Mouse (Mus musculus) gastrocnemius, adult 2 months (tissue): ENCODE data around the gene Ttc9. TPM values are rescaled to one million over a fixed set of nuclear protein-coding genes. Genes with fewer than 3 reads are reported as not detected.

Experiments
- DNase-seq: peaks from one replicate; pipeline ENCODE4 v3.0.0; 2022
- H3K27ac ChIP-seq: fragments of 200-600 bp; 2 replicates; pipeline ENCODE4 v1.8.1; 2022; ENCODE audit warnings: mild to moderate bottlenecking
- H3K4me3 ChIP-seq: fragments of 200-600 bp; 2 replicates; pipeline ENCODE4 v1.8.1; 2022; ENCODE audit warnings: mild to moderate bottlenecking, moderate library complexity
- CTCF ChIP-seq: fragments of 200-600 bp; IDR thresholded peaks from 2 replicates; pipeline ENCODE4 v1.8.1; 2022; ENCODE audit warnings: antibody characterized with exemption, mild to moderate bottlenecking, moderate library complexity
- intact Hi-C: fragments of 180-260 bp; cut with DNase I; formaldehyde crosslinking; loops from one replicate; pipeline ENCODE4 v1.15.1; 2025
- long read RNA-seq, 2 experiments: library from polyadenylated mRNA; stranded (forward); transcript quantifications; one replicate each; pipeline ENCODE4 v2.0.0; 2021
- total RNA-seq, 2 experiments: library from RNA; stranded (reverse); gene quantifications; 2 replicates each; pipeline ENCODE4 v1.2.3; 2021

Gene Ttc9
- total RNA-seq, result 1 to 10 TPM; 5.1 to 9.5 TPM
- long read RNA-seq, experiment 1, transcript Ttc9-201 (3 exons, 2,042 nt), result major isoform, 25 of 26 reads
- long read RNA-seq, experiment 1, partial matches to known transcripts, result 0 of 26 reads
- long read RNA-seq, experiment 1, other reads (novel, unspliced or antisense), result 1 of 26 reads
- long read RNA-seq, experiment 2, transcript Ttc9-201 (3 exons, 2,042 nt), result major isoform, 17 of 18 reads
- long read RNA-seq, experiment 2, partial matches to known transcripts, result 1 of 18 reads
- long read RNA-seq, experiment 2, other reads (novel, unspliced or antisense), result 0 of 18 reads

DNA sequence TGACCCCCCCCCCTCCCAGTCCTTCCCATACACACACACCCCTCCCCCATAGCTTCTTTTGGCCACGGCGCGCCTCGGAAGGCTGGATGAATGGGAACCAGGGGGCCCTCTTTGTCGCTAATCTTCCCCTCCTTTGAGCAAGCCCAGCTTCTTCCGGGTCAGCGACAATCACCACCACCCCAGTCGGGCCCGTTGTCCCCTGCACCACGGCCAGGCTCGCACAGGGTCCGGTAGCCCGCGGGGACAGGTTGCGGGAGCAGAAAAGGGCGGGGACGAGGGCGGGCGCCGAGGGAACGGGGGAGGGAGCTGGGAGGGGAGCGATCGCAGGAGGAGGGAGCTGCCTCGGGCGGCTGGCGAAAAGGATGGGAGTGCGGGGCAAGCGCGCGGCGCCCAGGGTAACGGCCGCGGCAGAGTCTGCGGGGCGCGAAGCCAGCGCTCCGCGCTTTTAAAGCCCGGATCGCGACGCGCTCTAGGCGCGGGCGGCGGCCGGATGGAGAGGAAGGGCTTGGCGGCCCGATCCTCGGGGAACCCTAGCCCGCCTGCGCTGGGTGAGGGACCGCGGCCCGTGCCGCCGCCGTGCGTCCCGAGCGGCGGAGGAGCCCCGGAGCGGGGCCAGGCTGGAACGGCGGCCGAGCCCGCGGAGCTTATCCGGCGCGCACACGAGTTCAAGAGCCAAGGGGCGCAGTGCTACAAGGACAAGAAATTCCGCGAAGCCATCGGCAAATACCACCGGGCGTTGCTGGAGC is at the start of gene Ttc9:
Ttc9 (plus strand) TSS at position 335 of the 746 bp plus-strand sequence.
- Histone ChIP-seq H3K27ac (peak within 1 kb of the TSS; percentile 74), H3K4me3 (peak within 1 kb of the TSS; percentile 80)
- peak; percentile 50 for DNase-seq
- TF ChIP-seq CTCF, result no peak
- intact Hi-C loops, result no loop called here

DNA sequence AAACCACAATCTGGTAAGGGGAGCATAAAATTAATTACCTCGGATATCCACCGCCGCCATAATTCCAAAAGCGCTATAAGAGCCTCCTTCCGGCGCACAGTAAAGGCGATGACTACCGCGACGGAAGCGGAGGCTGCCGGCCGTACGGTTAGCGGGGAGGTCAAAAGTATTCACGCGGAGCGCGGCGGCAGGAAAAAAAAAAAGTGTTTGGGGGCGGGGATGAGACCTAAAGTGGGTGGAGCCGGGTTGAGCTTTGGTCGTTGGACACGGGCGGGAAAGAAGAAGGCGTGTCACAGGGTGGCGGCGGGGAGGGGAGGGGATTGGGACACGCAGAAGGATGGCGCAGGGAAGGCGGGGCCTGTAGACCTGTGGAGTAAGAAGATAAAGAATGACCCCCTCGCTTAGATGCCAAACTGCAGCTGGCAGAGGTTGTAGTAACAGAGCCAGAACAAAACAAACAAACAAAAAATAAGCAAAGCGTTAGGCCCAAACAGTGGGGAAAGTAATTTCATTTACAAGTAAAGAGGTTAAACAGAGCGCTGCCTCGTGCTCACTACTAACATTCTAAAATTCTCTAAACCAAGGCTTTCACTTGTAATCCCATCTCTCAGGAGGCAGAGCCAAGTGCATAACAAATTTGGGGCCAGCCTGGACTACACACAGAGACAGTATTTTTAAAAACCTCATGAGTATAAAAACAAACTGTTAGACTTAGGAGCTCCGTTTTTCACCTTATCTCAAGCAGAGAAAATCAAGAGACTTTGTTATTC is 36.0 kb upstream of the Ttc9 start, which contains the start of gene Med6:
Med6 (minus strand) TSS at position 107 of the 770 bp plus-strand sequence.
- intact Hi-C loops, result loop anchor here (2.0 kb wide), 1 partner anchor 110 kb away; the partner anchor contains the start of gene Cox16
- TF ChIP-seq CTCF, result no peak
- peak within 1 kb of the TSS; percentile 87 for H3K27ac ChIP-seq
- peak; percentile 94 for DNase-seq
- H3K4me3 ChIP-seq, result peak within 1 kb of the TSS; percentile 80

DNA sequence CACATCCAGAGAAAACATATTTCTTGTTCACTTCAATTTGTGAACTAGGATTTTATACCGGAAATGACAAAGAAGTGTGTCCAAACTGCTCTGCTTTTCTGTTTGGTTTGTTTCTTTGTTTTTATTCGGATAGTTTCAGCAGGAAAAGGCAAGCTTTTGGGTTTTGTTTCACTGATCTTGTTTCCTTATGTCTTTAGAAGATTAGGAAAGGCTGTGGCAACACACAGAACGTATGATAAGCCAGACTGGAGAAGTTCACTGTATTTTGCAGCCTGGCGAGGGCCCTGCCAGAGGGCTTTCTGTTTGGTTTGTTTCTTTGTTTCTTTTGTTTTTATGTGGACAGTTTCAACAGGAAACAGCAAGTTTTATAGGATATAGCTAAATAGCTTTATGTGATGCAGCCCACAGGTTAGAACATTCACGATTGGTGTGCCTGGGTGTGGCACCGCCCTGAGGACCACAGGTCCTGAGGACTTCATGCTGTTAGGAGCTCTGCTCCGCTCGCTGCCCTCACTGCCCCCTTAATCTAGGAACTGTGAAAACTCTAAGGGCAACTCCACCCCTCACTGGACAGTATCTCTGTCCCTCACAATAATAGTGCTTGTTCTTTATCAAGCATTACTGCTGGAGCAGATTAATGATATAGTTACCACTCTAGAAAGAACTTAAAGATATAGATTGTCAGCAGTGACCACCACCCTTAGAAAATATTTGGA is 34.3 kb upstream of the Ttc9 start:
- DNase-seq, result no peak
- Histone ChIP-seq H3K4me3 (no peak overlapping the region), H3K27ac (no peak overlapping the region)
- intact Hi-C loops, result no loop called here
- TF ChIP-seq CTCF, result no peak

DNA sequence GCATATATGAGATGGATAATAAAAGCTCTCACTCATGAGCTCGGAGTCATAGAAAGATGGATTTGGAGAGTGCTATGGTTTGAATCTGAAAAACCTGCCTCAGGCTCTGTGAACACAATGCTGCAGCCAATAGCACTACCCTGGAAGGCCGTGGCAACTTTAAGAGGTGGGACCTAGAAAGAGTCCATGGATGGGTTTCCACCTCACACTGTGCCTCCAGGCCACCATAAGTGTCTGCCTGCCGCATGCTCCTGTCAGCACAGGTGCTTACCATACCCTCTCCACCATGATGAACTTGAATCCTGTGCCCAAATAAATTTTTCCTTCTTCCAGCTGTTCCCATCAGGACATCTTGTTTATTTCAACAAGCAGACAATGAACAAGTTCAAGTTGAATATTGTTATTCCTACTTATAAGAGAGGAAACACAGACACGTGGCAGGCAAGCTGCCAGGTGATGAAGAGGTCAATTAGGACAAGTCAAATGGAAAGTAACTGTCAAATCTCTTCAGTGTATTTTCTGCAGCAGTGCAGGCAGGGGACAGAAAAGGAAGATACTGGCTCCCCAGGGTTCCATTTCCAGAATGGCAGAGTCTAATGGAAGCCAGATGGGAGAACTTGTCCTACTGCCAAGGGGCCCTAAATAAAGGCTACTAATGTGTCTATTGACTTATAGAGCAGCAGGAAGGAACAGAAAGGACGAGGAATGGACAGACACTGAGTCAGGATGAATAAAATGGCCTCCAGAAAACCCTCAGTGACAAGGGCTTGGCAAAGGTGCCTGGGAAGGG is 25.9 kb upstream of the Ttc9 start:
- intact Hi-C loops, result no loop called here
- TF ChIP-seq CTCF, result no peak
- no peak overlapping the region for H3K4me3 ChIP-seq
- no peak overlapping the region for H3K27ac ChIP-seq
- no peak for DNase-seq

DNA sequence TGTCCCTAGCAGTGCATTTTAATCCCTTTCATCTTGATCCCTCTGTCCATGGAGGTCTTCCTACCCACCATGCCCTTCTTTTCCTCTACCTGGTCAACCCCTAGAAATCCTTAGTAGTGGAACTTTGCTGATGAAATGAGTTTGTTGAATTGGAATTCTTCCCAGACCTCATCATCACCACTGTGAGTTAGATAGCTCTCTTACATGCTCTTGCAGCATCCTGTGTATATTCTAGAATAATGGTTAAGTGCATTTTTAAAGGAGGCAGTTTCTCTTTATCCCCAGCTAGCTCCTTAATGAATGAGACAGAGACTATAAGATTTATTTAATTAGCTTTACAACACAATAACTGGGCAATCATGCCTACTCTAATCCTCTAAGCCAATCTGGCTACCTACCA is 21.6 kb upstream of the Ttc9 start:
- intact Hi-C loops, result no loop called here
- no peak overlapping the region for H3K27ac ChIP-seq
- DNase-seq, result no peak
- no peak for TF ChIP-seq CTCF
- no peak overlapping the region for H3K4me3 ChIP-seq

DNA sequence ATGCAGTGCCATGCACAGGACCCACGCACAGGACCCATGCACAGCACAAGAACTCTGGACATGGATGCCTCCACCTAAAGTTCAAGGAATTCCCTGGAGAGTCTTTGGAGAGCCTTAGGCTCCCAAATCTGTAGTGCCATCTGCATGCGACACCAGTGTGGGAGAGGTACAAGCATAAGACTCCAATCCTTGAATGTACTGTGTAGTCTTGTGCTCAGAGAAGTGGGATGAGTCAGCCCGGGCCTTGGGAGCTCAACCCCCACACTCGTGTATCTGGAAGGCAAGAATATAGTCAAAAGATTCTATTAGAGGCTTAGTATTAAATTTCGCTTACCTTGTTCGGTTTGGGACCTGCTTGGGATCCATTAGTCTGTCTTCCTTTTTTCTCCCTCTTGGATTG is 15.2 kb upstream of the Ttc9 start:
- intact Hi-C loops, result no loop called here
- Histone ChIP-seq H3K27ac (no peak overlapping the region), H3K4me3 (no peak overlapping the region)
- TF ChIP-seq CTCF, result no peak
- DNase-seq, result no peak

DNA sequence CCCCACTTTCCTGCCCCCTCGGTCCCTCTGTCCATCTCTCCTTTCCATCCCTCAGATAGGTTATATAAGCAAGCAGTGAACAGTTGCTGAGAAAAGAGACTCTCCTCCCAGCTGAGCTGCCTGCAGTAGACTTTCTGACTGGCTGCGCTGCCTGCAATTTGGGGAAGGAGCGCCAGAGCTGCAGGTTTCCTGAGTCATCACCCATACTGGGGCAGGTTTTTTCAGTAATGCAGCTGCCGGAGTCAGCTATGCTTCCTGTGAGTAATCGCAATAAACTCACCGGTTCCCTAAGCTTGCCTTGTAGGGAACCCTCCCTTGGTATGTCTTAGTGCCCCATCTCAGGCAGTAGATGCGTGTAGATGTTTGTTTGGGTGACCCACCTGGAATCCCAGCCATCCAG is 14.1 kb upstream of the Ttc9 start:
- no peak for TF ChIP-seq CTCF
- intact Hi-C loops, result no loop called here
- no peak for DNase-seq

DNA sequence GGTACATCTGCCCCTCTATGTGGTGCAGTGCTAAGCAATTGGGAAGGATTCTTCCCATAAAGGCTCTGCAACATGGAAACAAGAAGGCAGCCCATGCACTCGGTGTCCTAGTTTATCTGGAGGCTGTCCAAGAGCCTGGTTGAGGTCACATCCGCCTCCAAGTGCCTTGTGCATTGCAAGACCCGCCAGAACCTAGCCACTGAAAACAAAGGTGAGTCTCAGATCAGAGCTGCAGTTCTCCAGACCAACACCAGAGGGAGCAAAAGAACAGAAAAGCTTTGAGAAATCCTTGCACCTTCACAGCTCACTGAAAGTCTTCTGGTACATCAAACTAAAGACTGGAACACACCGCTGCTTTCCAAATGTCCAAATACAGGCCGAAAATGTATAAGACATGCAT is 11.7 kb upstream of the Ttc9 start:
- Histone ChIP-seq H3K4me3 (no peak overlapping the region), H3K27ac (no peak overlapping the region)
- DNase-seq, result peak; percentile 52
- TF ChIP-seq CTCF, result peak; percentile 98
- intact Hi-C loops, result loop anchor here (1.0 kb wide), 2 partner anchors 84 to 169 kb away; no protein-coding TSS in a partner anchor

More for the DNA sequence above, 14.1 kb upstream of the Ttc9 start:
- Histone ChIP-seq H3K4me3 (no peak overlapping the region), H3K27ac (no peak overlapping the region)

DNA sequence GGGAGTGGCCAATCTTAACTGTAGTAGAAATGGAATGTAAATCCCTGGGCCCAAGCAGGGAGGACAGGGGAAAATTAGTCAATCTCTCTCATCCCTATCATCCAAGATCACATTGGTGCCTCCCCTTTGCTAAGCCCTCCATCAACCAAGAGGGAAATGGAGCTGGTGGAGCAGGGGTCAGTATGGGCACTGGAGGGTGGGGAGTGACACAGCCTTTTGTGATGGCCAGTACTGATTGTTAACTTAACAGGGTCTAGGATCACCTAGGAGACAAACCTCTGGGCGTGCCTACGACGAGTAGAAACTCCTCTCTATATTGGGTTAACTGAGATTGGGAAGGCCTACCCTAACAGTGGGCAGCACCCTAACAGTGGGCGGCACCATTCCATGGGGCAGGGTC is 7.7 kb upstream of the Ttc9 start:
- Histone ChIP-seq H3K4me3 (no peak overlapping the region), H3K27ac (no peak overlapping the region)
- intact Hi-C loops, result no loop called here
- DNase-seq, result no peak
- TF ChIP-seq CTCF, result no peak

DNA sequence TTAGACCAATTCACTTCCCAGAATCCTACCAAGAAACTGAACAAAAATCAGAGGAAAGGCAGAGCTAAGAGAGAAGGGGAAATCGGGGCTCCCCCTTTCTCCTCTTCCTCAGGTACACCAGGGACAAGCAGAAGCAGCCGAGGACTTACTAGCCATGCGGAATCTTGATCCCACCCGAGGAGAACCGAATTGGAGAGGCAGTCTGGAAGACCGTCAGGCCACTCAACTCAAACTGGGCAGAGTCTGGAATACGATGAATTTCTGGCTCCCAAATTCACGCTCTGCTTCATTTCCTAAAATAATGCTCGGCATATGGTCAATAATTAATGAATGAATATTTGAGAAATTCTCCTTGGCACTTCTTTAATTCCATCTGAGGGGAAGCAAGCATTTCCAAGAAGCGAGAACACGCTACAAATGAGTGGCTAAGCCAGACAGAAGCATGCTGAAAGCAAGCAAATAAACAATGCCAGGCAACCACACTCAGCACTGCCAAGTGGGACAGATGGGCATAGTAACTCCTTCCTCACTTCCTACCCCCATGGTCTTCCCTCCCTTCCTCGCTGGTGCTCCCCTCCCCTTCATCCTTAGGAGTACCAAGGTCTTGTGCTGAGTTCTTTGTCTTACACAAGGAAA is 4.7 kb upstream of the Ttc9 start:
- no peak for DNase-seq
- TF ChIP-seq CTCF, result no peak
- Histone ChIP-seq H3K27ac (no peak overlapping the region), H3K4me3 (no peak overlapping the region)
- intact Hi-C loops, result no loop called here

DNA sequence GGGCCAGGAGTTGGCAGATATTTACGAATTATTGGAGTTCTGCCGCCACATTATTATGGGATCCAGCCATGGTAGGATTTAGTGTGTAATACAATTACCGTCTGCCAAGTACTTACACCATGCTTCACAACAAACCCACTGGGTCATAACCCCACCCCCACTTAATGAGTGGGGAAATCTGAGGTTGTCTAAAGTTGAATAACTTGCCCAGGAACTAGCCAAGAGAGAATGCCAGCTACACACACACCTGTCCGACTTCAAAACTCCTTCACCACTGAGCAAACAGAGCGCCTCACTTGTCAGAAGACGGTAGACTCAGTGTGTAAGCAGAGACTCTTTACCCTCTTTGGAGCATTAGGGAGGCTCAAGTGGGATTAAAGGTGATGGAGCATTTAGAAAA is 3.6 kb upstream of the Ttc9 start:
- TF ChIP-seq CTCF, result no peak
- DNase-seq, result no peak
- Histone ChIP-seq H3K27ac (no peak overlapping the region), H3K4me3 (no peak overlapping the region)
- intact Hi-C loops, result no loop called here
